Mouse (Mus musculus): ENCODE data around the gene Gm20906. TPM values are rescaled to one million over a fixed set of nuclear protein-coding genes. Genes with fewer than 3 reads are reported as not detected.
"Not testable (repeated sequence)": the region's sequence is repeated elsewhere in the genome, so short reads cannot be mapped to it uniquely, and the experiment has no call there.

Gene Gm20906
- total RNA-seq (2014; rRNA removed; ENCODE audit: low replicate concordance) (not detected in 2 replicates), polyA plus RNA-seq (2015; fragmentation: Nextera tagmentation; extraction: Ambion mirVana) (not detected in 2 replicates)

- not testable (repeated sequence) for ATAC-seq (ENCODE audit: insufficient read depth, low read depth); H3K9me3 ChIP-seq (replicated peaks; ENCODE audit: control insufficient read depth, low read length); H3K4me1 ChIP-seq (ENCODE audit: control insufficient read depth, insufficient read depth); H3K27me3 ChIP-seq (ENCODE audit: control insufficient read depth, insufficient read depth, low read length); H3K27ac ChIP-seq (ENCODE audit: low read depth); H3K4me2 ChIP-seq (ENCODE audit: low read depth, low read length); H3K9ac ChIP-seq (replicated peaks; ENCODE audit: low read depth, low read length); H3K36me3 ChIP-seq (replicated peaks; ENCODE audit: control insufficient read depth, insufficient read depth, low read length); H3K4me3 ChIP-seq (ENCODE audit: low read depth, low read length); DNase-seq (ENCODE audit: low spot score)
- no CpG with 5 or more reads among the region's 6 CpGs for WGBS
Observed at GRCm38 (mm10) chrY:87550666-87551065, at the start of gene Gm20906. Gm20906 (plus strand) TSS chrY:87550966.
